Mouse (Mus musculus) hindbrain, embryonic 10.5 days (tissue): ENCODE results near the gene Mettl8. TPM values are rescaled to one million over a fixed set of nuclear protein-coding genes. Genes with fewer than 3 reads are reported as not detected.

ENCODE experiments used
- DNase-seq: peaks from one replicate; pipeline ENCODE4 v3.0.0-alpha.2; 2017; ENCODE audit warnings: low spot score
- H3K27ac ChIP-seq: fragments of 300-500 bp; sonication (generic); 2 replicates; pipeline ENCODE4 v1.5.1; 2016; ENCODE audit warnings: mild to moderate bottlenecking, moderate library complexity
- H3K27me3 ChIP-seq: fragments of 300-500 bp; sonication (generic); 2 replicates; pipeline ENCODE4 v1.6.1; 2016; ENCODE audit warnings: mild to moderate bottlenecking; ENCODE audit not compliant: poor library complexity, insufficient read depth, severe bottlenecking
- H3K36me3 ChIP-seq: fragments of 300-500 bp; sonication (generic); 2 replicates; pipeline ENCODE4 v1.6.1; 2016; ENCODE audit warnings: mild to moderate bottlenecking, moderate library complexity
- H3K4me1 ChIP-seq: fragments of 300-500 bp; sonication (generic); replicated peaks from 2 replicates; pipeline ENCODE4 v1.6.1; 2016; ENCODE audit warnings: mild to moderate bottlenecking
- H3K4me3 ChIP-seq: fragments of 300-500 bp; sonication (generic); 2 replicates; pipeline ENCODE4 v1.5.1; 2016; ENCODE audit warnings: mild to moderate bottlenecking, moderate library complexity
- H3K9me3 ChIP-seq: fragments of 300-500 bp; sonication (generic); 2 replicates; pipeline ENCODE4 v1.6.1; 2016; ENCODE audit warnings: mild to moderate bottlenecking, moderate library complexity
- WGBS: fragments of 180-500 bp; shearing (Covaris S2); methylation state at CpG from one replicate; pipeline ENCODE4 v1.1.7; 2016; 5-methylcytosine and 5-hydroxymethylcytosine counted together
- polyA plus RNA-seq: library from polyadenylated mRNA; unstranded; fragments of >200 nt; fragmentation: Nextera tagmentation; extraction: Ambion mirVana; gene quantifications from 2 replicates; pipeline ENCODE4 v1.2.1, GENCODE M21; 2016

Gene Mettl8
- polyA plus RNA-seq, 1 experiment from 2014 or later = 21.0 TPM

GRCm38 (mm10) chr2:70933516-70933915, 121.9 kb downstream of the Mettl8 start:
- Histone ChIP-seq H3K4me1 (no peaks in the 10 kb centered on the region), H3K4me3 (no peak overlapping the region), H3K36me3 (no peaks in the 10 kb centered on the region), H3K27me3 (no peaks in the 10 kb centered on the region), H3K9me3 (no peaks in the 10 kb centered on the region), H3K27ac (no peak overlapping the region)
- no peak for DNase-seq
- 95% methylated on average over 1 of the region's 1 CpGs for WGBS

GRCm38 (mm10) chr2:70932965-70933364, 122.4 kb downstream of the Mettl8 start:
- DNase-seq = no peak
- Histone ChIP-seq H3K4me3 (no peak overlapping the region), H3K4me1 (no peaks in the 10 kb centered on the region), H3K27me3 (no peaks in the 10 kb centered on the region), H3K36me3 (no peaks in the 10 kb centered on the region), H3K9me3 (no peaks in the 10 kb centered on the region), H3K27ac (no peak overlapping the region)
- 85% methylated on average over 4 of the region's 4 CpGs for WGBS

- no peak for DNase-seq
- no peak overlapping the region for H3K4me3 ChIP-seq
- no peaks in the 10 kb centered on the region for H3K27me3 ChIP-seq
- H3K4me1 ChIP-seq = no peaks in the 10 kb centered on the region
- no peak overlapping the region for H3K27ac ChIP-seq
- H3K36me3 ChIP-seq = no peaks in the 10 kb centered on the region
- 94% methylated on average over 11 of the region's 11 CpGs for WGBS
- H3K9me3 ChIP-seq = no peaks in the 10 kb centered on the region
These were observed 124.6 kb downstream of the Mettl8 start for GRCm38 (mm10) chr2:70930631-70931288.

GRCm38 (mm10) chr2:70929714-70930113, 125.7 kb downstream of the Mettl8 start:
- no peak overlapping the region for H3K4me3 ChIP-seq
- no peaks in the 10 kb centered on the region for H3K36me3 ChIP-seq
- no peaks in the 10 kb centered on the region for H3K9me3 ChIP-seq
- no peaks in the 10 kb centered on the region for H3K4me1 ChIP-seq
- H3K27ac ChIP-seq = no peak overlapping the region
- H3K27me3 ChIP-seq = no peaks in the 10 kb centered on the region
- 86% methylated on average over 11 of the region's 11 CpGs for WGBS
- no peak for DNase-seq

GRCm38 (mm10) chr2:70924049-70924448, 131.3 kb downstream of the Mettl8 start:
- H3K4me3 ChIP-seq = no peak overlapping the region
- H3K4me1 ChIP-seq = no peaks in the 10 kb centered on the region
- WGBS = 93% methylated on average over 1 of the region's 1 CpGs

GRCm38 (mm10) chr2:70922814-70923213, 132.6 kb downstream of the Mettl8 start:
- H3K27ac ChIP-seq = no peak overlapping the region
- 0 out of 2 replicates have a peak, but pooled peaks cover 6% of the 10 kb centered on the region for H3K4me1 ChIP-seq
- no peaks in the 10 kb centered on the region for H3K36me3 ChIP-seq
- DNase-seq = no peak
- 75% methylated on average over 6 of the region's 6 CpGs for WGBS
- H3K9me3 ChIP-seq = no peaks in the 10 kb centered on the region
- H3K4me3 ChIP-seq = no peak overlapping the region
- H3K27me3 ChIP-seq = peaks cover 4% of the 10 kb centered on the region; the same call in 1 of the 2 replicates

More at GRCm38 (mm10) chr2:70924049-70924448, 131.3 kb downstream of the Mettl8 start:
- H3K27ac ChIP-seq = no peak overlapping the region
- no peaks in the 10 kb centered on the region for H3K36me3 ChIP-seq
- DNase-seq = no peak
- peaks cover 4% of the 10 kb centered on the region; the same call in 1 of the 2 replicates for H3K27me3 ChIP-seq
- H3K9me3 ChIP-seq = no peaks in the 10 kb centered on the region

GRCm38 (mm10) chr2:70920937-70921596, 134.3 kb downstream of the Mettl8 start:
- H3K4me1 ChIP-seq = 0 out of 2 replicates have a peak, but pooled peaks cover 6% of the 10 kb centered on the region
- 67% methylated on average over 8 of the region's 8 CpGs for WGBS

GRCm38 (mm10) chr2:70919913-70920522, 135.4 kb downstream of the Mettl8 start:
- peaks cover 4% of the 10 kb centered on the region; the same call in 1 of the 2 replicates for H3K27me3 ChIP-seq
- no peaks in the 10 kb centered on the region for H3K9me3 ChIP-seq
- 75% methylated on average over 2 of the region's 2 CpGs for WGBS
- no peaks in the 10 kb centered on the region for H3K36me3 ChIP-seq
- H3K4me3 ChIP-seq = no peak overlapping the region
- H3K27ac ChIP-seq = no peak overlapping the region
- no peak for DNase-seq
- 0 out of 2 replicates have a peak, but pooled peaks cover 6% of the 10 kb centered on the region for H3K4me1 ChIP-seq

More at GRCm38 (mm10) chr2:70920937-70921596, 134.3 kb downstream of the Mettl8 start:
- Histone ChIP-seq H3K27ac (no peak overlapping the region), H3K36me3 (no peaks in the 10 kb centered on the region), H3K27me3 (peaks cover 4% of the 10 kb centered on the region; the same call in 1 of the 2 replicates), H3K9me3 (no peaks in the 10 kb centered on the region), H3K4me3 (no peak overlapping the region)
- DNase-seq = no peak

GRCm38 (mm10) chr2:70918516-70918915, 136.9 kb downstream of the Mettl8 start:
- WGBS = 74% methylated on average over 2 of the region's 2 CpGs
- no peak overlapping the region for H3K27ac ChIP-seq
- no peaks in the 10 kb centered on the region for H3K36me3 ChIP-seq
- H3K9me3 ChIP-seq = no peaks in the 10 kb centered on the region
- H3K27me3 ChIP-seq = peaks cover 4% of the 10 kb centered on the region; the same call in 1 of the 2 replicates
- no peak overlapping the region for H3K4me3 ChIP-seq
- no peak for DNase-seq
- 0 out of 2 replicates have a peak, but pooled peaks cover 6% of the 10 kb centered on the region for H3K4me1 ChIP-seq

Other genes starting within 250 kb of the Mettl8 start
- gene Tlk1, start 229.9 kb downstream of the Mettl8 start, polyA plus RNA-seq = 19.1 and 27.5 TPM in 2 replicates
- gene Dcaf17, start 255 bp downstream of the Mettl8 start, polyA plus RNA-seq = 39.1 and 44.6 TPM in 2 replicates
- 0.32 and 0.67 TPM in 2 replicates for gene Cybrd1, start 62.3 kb upstream of the Mettl8 start, polyA plus RNA-seq
- 116 and 123 TPM in 2 replicates for gene Dync1i2, start 156.1 kb upstream of the Mettl8 start, polyA plus RNA-seq